Mouse (Mus musculus) heart, embryonic 12.5 days (tissue): ENCODE measurements around the gene Ubox5. TPM values are rescaled to one million over a fixed set of nuclear protein-coding genes. Genes with fewer than 3 reads are reported as not detected.

Source experiments
- ATAC-seq: fragments of 200-750 bp; cut with Nextera tagmentation; 2 replicates; pipeline ENCODE4 v1.8.0; 2017; ENCODE audit warnings: moderate TSS enrichment, moderate library complexity; ENCODE audit not compliant: insufficient number of reproducible peaks, low FRiP score
- H3K27ac ChIP-seq: fragments of 300-500 bp; sonication (generic); 2 replicates; pipeline ENCODE4 v1.5.1; 2016; ENCODE audit warnings: mild to moderate bottlenecking, moderate library complexity; ENCODE audit not compliant: poor library complexity, severe bottlenecking
- H3K27me3 ChIP-seq: fragments of 300-500 bp; sonication (generic); replicated peaks from 2 replicates; pipeline ENCODE4 v1.6.1; 2016; ENCODE audit warnings: mild to moderate bottlenecking, moderate library complexity
- H3K36me3 ChIP-seq: fragments of 300-500 bp; sonication (generic); 2 replicates; pipeline ENCODE4 v1.6.1; 2016; ENCODE audit warnings: mild to moderate bottlenecking, moderate library complexity
- H3K4me1 ChIP-seq: fragments of 300-500 bp; sonication (generic); replicated peaks from 2 replicates; pipeline ENCODE4 v1.6.1; 2016; ENCODE audit warnings: mild to moderate bottlenecking
- H3K4me2 ChIP-seq: fragments of 300-500 bp; sonication (generic); 2 replicates; pipeline ENCODE4 v1.6.1; 2016; ENCODE audit warnings: mild to moderate bottlenecking, moderate library complexity
- H3K4me3 ChIP-seq: fragments of 300-500 bp; sonication (generic); 2 replicates; pipeline ENCODE4 v1.5.1; 2016; ENCODE audit warnings: mild to moderate bottlenecking
- H3K9ac ChIP-seq: fragments of 300-500 bp; sonication (generic); 2 replicates; pipeline ENCODE4 v1.6.1; 2016; ENCODE audit warnings: mild to moderate bottlenecking, moderate library complexity
- H3K9me3 ChIP-seq: fragments of 300-500 bp; sonication (generic); replicated peaks from 2 replicates; pipeline ENCODE4 v1.6.1; 2016; ENCODE audit warnings: mild to moderate bottlenecking, moderate library complexity
- WGBS: fragments of 180-500 bp; shearing (Covaris S2); methylation state at CpG from one replicate; pipeline ENCODE4 v1.1.7; 2016; 5-methylcytosine and 5-hydroxymethylcytosine counted together
- polyA plus RNA-seq: library from polyadenylated mRNA; unstranded; fragments of >200 nt; fragmentation: Nextera tagmentation; extraction: Ambion mirVana; gene quantifications from 2 replicates; pipeline ENCODE4 v1.2.1, GENCODE M21; 2016

Gene Ubox5
- 8.8 TPM in 2 replicates for polyA plus RNA-seq

GRCm38 (mm10) chr2:130629839-130630203, at the start of gene Ubox5, which contains the start of gene Fastkd5:
Gene Ubox5, minus strand, starts transcription at chr2:130630038.
Gene Fastkd5, minus strand, starts transcription at chr2:130630027.
- ATAC-seq: peak; percentile 86
- H3K4me3 ChIP-seq: peak within 1 kb of the TSS; percentile 99
- 0% methylated on average over 25 of the region's 25 CpGs for WGBS
- H3K36me3 ChIP-seq: peaks cover 27% of the 10 kb centered on the region
- peaks cover 16% of the 10 kb centered on the region for H3K4me1 ChIP-seq
- H3K9ac ChIP-seq: peak within 1 kb of the TSS; percentile 97
- H3K27ac ChIP-seq: peak within 1 kb of the TSS; percentile 80
- H3K27me3 ChIP-seq: peaks cover 26% of the 10 kb centered on the region
- H3K9me3 ChIP-seq: no peaks in the 10 kb centered on the region
- H3K4me2 ChIP-seq: peak within 1 kb of the TSS; percentile 95

GRCm38 (mm10) chr2:130679154-130679553, 49.3 kb upstream of the Ubox5 start:
- H3K27me3 ChIP-seq: no peaks in the 10 kb centered on the region
- 93% methylated on average over 12 of the region's 12 CpGs for WGBS
- H3K9ac ChIP-seq: no peak overlapping the region
- H3K4me1 ChIP-seq: no peaks in the 10 kb centered on the region
- peaks cover 92% of the 10 kb centered on the region for H3K36me3 ChIP-seq
- H3K27ac ChIP-seq: no peak overlapping the region
- no peak for ATAC-seq
- no peak overlapping the region for H3K4me3 ChIP-seq
- no peaks in the 10 kb centered on the region for H3K9me3 ChIP-seq
- H3K4me2 ChIP-seq: no peak overlapping the region

GRCm38 (mm10) chr2:130677211-130677610, 47.4 kb upstream of the Ubox5 start:
- no peaks in the 10 kb centered on the region for H3K27me3 ChIP-seq
- H3K27ac ChIP-seq: no peak overlapping the region
- no peak for ATAC-seq
- no peaks in the 10 kb centered on the region for H3K4me1 ChIP-seq
- no peak overlapping the region for H3K4me3 ChIP-seq
- H3K4me2 ChIP-seq: no peak overlapping the region
- H3K9ac ChIP-seq: no peak overlapping the region
- H3K9me3 ChIP-seq: no peaks in the 10 kb centered on the region
- peaks cover 96% of the 10 kb centered on the region for H3K36me3 ChIP-seq
- WGBS: 77% methylated on average over 10 of the region's 10 CpGs

GRCm38 (mm10) chr2:130667559-130667958, 37.7 kb upstream of the Ubox5 start, which contains the start of gene Itpa:
Gene Itpa, plus strand, starts transcription at chr2:130667610.
- H3K4me1 ChIP-seq: peaks cover 23% of the 10 kb centered on the region
- H3K36me3 ChIP-seq: peaks cover 14% of the 10 kb centered on the region
- H3K4me3 ChIP-seq: peak within 1 kb of the TSS; percentile 79
- no peaks in the 10 kb centered on the region for H3K27me3 ChIP-seq
- H3K9me3 ChIP-seq: no peaks in the 10 kb centered on the region
- H3K9ac ChIP-seq: peak within 1 kb of the TSS; percentile 79
- H3K4me2 ChIP-seq: peak within 1 kb of the TSS; percentile 72
- peak; percentile 74 for ATAC-seq
- WGBS: under 1% methylated on average over 31 of the region's 31 CpGs
- peak within 1 kb of the TSS; percentile 40; the same call in 1 of the 2 replicates for H3K27ac ChIP-seq

- Histone ChIP-seq H3K9me3 (no peaks in the 10 kb centered on the region), H3K27ac (peak within 1 kb of the TSS; percentile 98), H3K36me3 (peaks cover 33% of the 10 kb centered on the region), H3K9ac (peak within 1 kb of the TSS; percentile 81), H3K4me3 (peak within 1 kb of the TSS; percentile 60), H3K27me3 (no peaks in the 10 kb centered on the region), H3K4me2 (peak within 1 kb of the TSS; percentile 69), H3K4me1 (peaks cover 23% of the 10 kb centered on the region)
- WGBS: under 1% methylated on average over 40 of the region's 40 CpGs
- peak; percentile 96 for ATAC-seq
Observed at GRCm38 (mm10) chr2:130664102-130664701, 34.4 kb upstream of the Ubox5 start, which contains the start of gene Ddrgk1. Gene Ddrgk1, minus strand, starts transcription at chr2:130664659.

- peak overlapping the region; percentile 81 for H3K9ac ChIP-seq
- peaks cover 41% of the 10 kb centered on the region for H3K36me3 ChIP-seq
- no peak for ATAC-seq
- H3K4me2 ChIP-seq: peak overlapping the region; percentile 69
- H3K4me1 ChIP-seq: peaks cover 21% of the 10 kb centered on the region
- no peaks in the 10 kb centered on the region for H3K9me3 ChIP-seq
- peak overlapping the region; percentile 60 for H3K4me3 ChIP-seq
- H3K27ac ChIP-seq: no peak overlapping the region
- H3K27me3 ChIP-seq: no peaks in the 10 kb centered on the region
- WGBS: 86% methylated on average over 11 of the region's 11 CpGs
Observed at GRCm38 (mm10) chr2:130663342-130663741, 33.5 kb upstream of the Ubox5 start.

GRCm38 (mm10) chr2:130658530-130658929, 28.7 kb upstream of the Ubox5 start:
- ATAC-seq: no peak
- no peaks in the 10 kb centered on the region for H3K27me3 ChIP-seq
- H3K36me3 ChIP-seq: peaks cover 88% of the 10 kb centered on the region
- 95% methylated on average over 10 of the region's 10 CpGs for WGBS
- H3K4me1 ChIP-seq: peaks cover 6% of the 10 kb centered on the region
- no peak overlapping the region for H3K27ac ChIP-seq
- no peak overlapping the region for H3K9ac ChIP-seq
- no peak overlapping the region for H3K4me2 ChIP-seq
- H3K9me3 ChIP-seq: no peaks in the 10 kb centered on the region
- H3K4me3 ChIP-seq: no peak overlapping the region

GRCm38 (mm10) chr2:130657541-130657940, 27.7 kb upstream of the Ubox5 start:
- H3K36me3 ChIP-seq: peaks cover 96% of the 10 kb centered on the region
- no peak overlapping the region for H3K27ac ChIP-seq
- no peaks in the 10 kb centered on the region for H3K4me1 ChIP-seq
- H3K4me3 ChIP-seq: no peak overlapping the region
- ATAC-seq: no peak
- no peak overlapping the region for H3K9ac ChIP-seq
- no peaks in the 10 kb centered on the region for H3K9me3 ChIP-seq
- H3K4me2 ChIP-seq: no peak overlapping the region
- 82% methylated on average over 6 of the region's 6 CpGs for WGBS
- H3K27me3 ChIP-seq: no peaks in the 10 kb centered on the region

GRCm38 (mm10) chr2:130656536-130656935, 26.7 kb upstream of the Ubox5 start:
- Histone ChIP-seq H3K27ac (no peak overlapping the region), H3K4me2 (no peak overlapping the region), H3K9me3 (no peaks in the 10 kb centered on the region), H3K4me1 (no peaks in the 10 kb centered on the region), H3K36me3 (peaks cover 91% of the 10 kb centered on the region), H3K9ac (no peak overlapping the region), H3K27me3 (no peaks in the 10 kb centered on the region), H3K4me3 (no peak overlapping the region)
- no peak for ATAC-seq
- 92% methylated on average over 9 of the region's 9 CpGs for WGBS

- Histone ChIP-seq H3K9me3 (no peaks in the 10 kb centered on the region), H3K9ac (no peak overlapping the region), H3K4me2 (no peak overlapping the region), H3K36me3 (peaks cover 89% of the 10 kb centered on the region), H3K27me3 (no peaks in the 10 kb centered on the region), H3K4me1 (no peaks in the 10 kb centered on the region), H3K4me3 (no peak overlapping the region), H3K27ac (no peak overlapping the region)
- WGBS: 79% methylated on average over 6 of the region's 6 CpGs
- peak; percentile 71; the same call in 1 of the 2 replicates for ATAC-seq
Observed at GRCm38 (mm10) chr2:130655660-130656339, 26.0 kb upstream of the Ubox5 start.

GRCm38 (mm10) chr2:130653760-130654159, 23.9 kb upstream of the Ubox5 start:
- Histone ChIP-seq H3K27ac (no peak overlapping the region), H3K9me3 (no peaks in the 10 kb centered on the region), H3K36me3 (peaks cover 82% of the 10 kb centered on the region), H3K4me1 (no peaks in the 10 kb centered on the region), H3K4me2 (no peak overlapping the region), H3K9ac (no peak overlapping the region), H3K27me3 (no peaks in the 10 kb centered on the region), H3K4me3 (no peak overlapping the region)
- no peak for ATAC-seq
- WGBS: 69% methylated on average over 1 of the region's 1 CpGs
